Mouse (Mus musculus): ENCODE measurements around the gene Gm20388.
A peak's percentile ranks its signal among the peaks of the same experiment; 100 is the strongest.
"Not testable (repeated sequence)": the region's sequence is repeated elsewhere in the genome, so short reads cannot be mapped to it uniquely, and the experiment has no call there.

The Gm20388 gene

GRCm38 (mm10) chr8:122993031-122993430, 3082.4 kb downstream of the Gm20388 start:
- no peak for DNase-seq (ENCODE audit: low spot score in 2 of 2)

- no peak for DNase-seq (ENCODE audit: low spot score in 2 of 2)
Measured at GRCm38 (mm10) chr8:122993740-122994139, 3083.1 kb downstream of the Gm20388 start.

DNA sequence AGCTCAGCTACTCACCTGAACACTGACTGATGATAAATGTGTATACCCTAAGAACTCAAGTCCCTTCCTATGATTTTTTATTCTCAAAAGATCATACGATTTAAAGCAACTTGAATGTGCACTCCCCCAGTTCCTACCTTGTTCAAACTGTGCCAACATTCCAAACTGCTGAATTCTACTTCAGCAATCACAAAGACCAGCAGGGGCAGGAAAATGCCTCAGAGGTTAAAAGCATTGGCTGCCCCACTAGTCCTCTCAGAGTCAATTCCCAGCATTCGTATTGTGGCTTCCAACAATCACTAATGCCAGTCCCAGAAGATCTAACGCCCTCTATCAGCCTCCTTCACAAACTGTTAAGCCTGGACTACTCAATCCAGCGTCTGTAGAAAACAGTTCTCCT, 3087.3 kb downstream of the Gm20388 start:
- DNase-seq (ENCODE audit: low spot score in 2 of 2) = no peak

DNA sequence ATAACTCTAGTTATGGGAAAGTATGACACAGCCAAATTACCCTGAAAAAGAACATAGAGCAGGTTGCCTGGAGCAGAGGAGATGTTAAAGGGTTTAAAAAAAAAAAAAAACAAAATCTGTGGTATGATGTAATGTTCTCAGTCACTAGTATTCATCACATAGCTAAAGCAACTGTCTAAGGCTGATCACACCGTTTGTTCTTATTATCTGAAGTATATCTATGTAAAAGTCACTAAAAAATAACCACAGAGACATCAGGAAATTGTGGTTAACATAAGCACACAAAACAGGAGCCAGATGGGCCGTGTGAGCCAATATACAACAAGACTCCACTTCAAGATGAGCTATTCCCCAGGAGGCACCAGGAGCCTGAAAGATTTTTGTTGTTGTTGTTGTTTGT, 3089.7 kb downstream of the Gm20388 start:
- DNase-seq (ENCODE audit: low spot score in 2 of 2) = no peak

GRCm38 (mm10) chr8:123004033-123004922, 3093.6 kb downstream of the Gm20388 start:
- DNase-seq (ENCODE audit: low spot score in 2 of 2) = no peak

GRCm38 (mm10) chr8:123005328-123005727, 3094.7 kb downstream of the Gm20388 start:
- no peak for DNase-seq (ENCODE audit: low spot score in 2 of 2)

DNA sequence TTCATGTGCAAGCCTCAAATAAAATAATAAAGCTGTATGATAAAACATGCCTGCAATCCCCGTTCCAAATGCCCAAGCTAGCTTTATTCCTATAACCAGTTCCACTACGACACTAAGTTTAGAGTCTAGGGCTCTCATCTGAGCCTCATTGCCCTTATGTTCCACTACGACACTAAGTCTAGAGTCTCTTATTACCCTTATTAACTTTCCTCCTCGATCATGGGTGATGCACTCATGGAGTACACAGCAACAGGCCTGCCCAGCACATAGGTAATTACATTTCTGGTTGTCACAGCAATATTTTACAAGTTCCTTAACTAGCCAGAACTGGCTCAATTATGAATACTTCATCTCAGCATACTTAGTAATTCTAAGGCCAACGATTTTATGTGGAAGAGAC, 3095.2 kb downstream of the Gm20388 start:
- DNase-seq (ENCODE audit: low spot score in 2 of 2) = no peak

GRCm38 (mm10) chr8:123011321-123011720, 3100.7 kb downstream of the Gm20388 start:
- no peak for DNase-seq (ENCODE audit: low spot score in 2 of 2)

GRCm38 (mm10) chr8:123014429-123014828, 3103.8 kb downstream of the Gm20388 start:
- no peak for DNase-seq (ENCODE audit: low spot score in 2 of 2)

- DNase-seq (ENCODE audit: low spot score in 2 of 2) = no peak
Measured at GRCm38 (mm10) chr8:123015074-123015473, 3104.4 kb downstream of the Gm20388 start.

DNA sequence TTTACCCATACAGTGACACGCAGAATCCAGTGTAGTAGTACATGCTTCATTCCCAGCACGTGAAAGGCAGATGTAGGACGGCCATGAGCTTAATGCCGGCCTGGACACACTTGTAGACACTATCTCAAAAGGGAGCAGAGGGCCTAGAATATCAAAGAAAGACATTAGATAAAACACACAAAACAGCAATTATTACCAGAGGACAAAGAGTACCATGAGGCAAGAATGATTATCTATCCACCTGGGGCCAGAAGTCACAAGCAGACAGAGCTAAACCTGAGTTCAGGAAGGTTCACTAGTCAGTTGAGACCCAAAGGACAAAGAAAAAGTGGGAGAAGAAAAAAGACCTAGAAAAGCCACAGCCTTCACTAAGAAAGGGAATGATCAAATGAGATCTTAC, 3106.5 kb downstream of the Gm20388 start:
- DNase-seq (ENCODE audit: low spot score in 2 of 2) = no peak

- no peak for DNase-seq (ENCODE audit: low spot score in 2 of 2)
Measured at GRCm38 (mm10) chr8:123018484-123019164, 3108.0 kb downstream of the Gm20388 start.

DNA sequence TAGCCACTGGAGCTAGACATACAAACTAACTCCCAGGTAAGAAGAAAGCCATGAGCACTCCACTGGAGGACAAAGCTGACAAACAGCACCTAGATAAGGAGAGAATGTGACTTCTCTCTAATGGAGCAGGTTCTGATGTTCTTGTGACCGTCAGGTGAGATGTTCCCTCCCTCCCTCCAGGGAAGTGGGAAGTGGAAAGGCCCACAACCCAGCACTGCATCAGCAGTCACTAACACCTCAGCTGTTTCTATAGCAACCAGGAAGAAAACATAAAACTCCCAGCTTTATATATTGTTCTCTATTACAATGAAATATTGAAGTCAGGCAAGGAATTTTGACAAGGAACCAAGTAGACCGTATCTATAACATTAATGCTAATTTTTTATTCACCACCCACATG, 3109.4 kb downstream of the Gm20388 start:
- DNase-seq (ENCODE audit: low spot score in 2 of 2) = no peak

DNA sequence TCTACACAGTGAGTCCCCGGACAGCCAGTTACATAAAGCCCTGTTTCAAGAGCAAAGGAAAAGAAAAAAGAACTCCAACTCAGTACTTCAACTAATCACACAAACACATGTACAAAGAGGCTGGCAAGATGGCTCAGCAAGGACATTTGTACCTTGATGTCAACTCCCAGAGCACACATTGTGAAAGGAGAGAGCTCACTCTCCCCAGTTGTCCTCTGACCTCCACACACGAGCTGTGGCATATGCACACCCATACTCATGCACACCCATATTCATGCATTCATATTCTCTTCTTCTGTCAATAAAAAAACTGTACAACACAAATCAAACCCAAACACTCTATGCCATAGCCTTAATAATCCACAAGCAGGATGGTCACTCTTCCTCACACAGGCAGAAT, 3110.2 kb downstream of the Gm20388 start:
- no peak for DNase-seq (ENCODE audit: low spot score in 2 of 2)

- no peak for DNase-seq (ENCODE audit: low spot score in 2 of 2)
Measured at GRCm38 (mm10) chr8:123021259-123021658, 3110.6 kb downstream of the Gm20388 start.

DNA sequence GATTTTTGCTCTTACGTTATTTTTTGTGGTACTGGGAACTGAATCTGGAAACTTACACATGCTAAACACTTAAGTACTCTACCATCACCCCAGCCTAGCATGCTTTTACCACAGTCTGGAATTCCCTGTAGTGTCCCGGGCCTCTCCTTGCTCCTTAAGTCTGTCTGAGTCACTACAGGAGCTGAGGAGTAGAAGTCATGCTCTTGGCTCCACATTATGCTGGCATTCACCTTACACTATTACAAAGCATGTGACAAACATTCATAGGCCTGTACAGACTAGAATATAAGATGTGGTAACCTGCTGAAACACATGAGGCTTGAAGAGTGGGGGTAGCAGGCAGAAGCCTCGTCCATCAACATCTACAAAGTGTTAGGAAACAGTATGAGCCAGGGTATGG, 3112.1 kb downstream of the Gm20388 start:
- no peak for DNase-seq (ENCODE audit: low spot score in 2 of 2)

GRCm38 (mm10) chr8:123024226-123024625, 3113.6 kb downstream of the Gm20388 start:
- DNase-seq (ENCODE audit: low spot score in 2 of 2) = no peak

DNA sequence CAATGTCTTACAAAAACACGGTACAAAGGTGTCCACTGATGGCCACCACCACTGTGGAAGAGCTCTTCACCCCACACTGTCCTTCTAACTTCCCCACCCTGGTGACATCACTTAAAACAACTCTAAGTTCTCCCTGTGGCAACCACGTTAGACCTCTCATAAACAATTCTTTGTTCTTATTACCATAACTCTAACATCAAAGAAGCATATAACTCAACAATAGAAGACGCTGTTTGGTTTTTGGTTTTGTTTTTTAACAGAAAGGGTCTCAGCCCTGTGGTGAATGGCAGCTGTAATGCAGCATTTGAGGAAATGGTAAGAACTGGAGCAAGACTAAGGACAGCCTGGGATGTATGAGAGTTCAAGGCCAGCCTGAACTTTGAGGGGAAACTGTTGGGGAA, 3115.3 kb downstream of the Gm20388 start:
- DNase-seq (ENCODE audit: low spot score in 2 of 2) = no peak

GRCm38 (mm10) chr8:123027786-123028185, 3117.1 kb downstream of the Gm20388 start:
- no peak for DNase-seq (ENCODE audit: low spot score in 2 of 2)

- not testable (repeated sequence) for DNase-seq (ENCODE audit: low spot score in 2 of 2)
Measured at GRCm38 (mm10) chr8:123030091-123030490, 3119.4 kb downstream of the Gm20388 start.

GRCm38 (mm10) chr8:123031321-123031978, 3120.8 kb downstream of the Gm20388 start:
- no peak for DNase-seq (ENCODE audit: low spot score in 2 of 2)

DNA sequence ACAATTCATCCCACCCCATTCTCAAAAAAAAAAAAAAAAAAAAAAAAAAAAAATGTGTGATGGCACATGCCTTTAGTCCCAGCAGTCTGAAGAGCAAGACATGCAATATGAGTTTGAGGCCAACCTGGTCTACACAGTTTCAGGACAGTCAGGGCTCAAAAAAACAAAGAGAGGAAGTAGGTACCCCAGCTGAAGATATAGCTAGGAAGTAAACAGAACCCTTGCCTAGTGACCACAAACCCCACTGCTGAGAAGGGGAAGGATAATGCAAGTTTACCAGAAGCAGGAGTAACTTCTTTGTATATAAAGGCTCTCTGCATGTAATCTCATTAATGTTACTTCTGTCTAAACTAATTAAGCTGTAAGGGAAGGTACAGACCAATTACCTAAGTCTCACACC, 3122.1 kb downstream of the Gm20388 start:
- DNase-seq (ENCODE audit: low spot score in 2 of 2) = peak in 1 of 2 experiments; percentile 39

- no peak for DNase-seq (ENCODE audit: low spot score in 2 of 2)
Measured at GRCm38 (mm10) chr8:123033431-123033830, 3122.8 kb downstream of the Gm20388 start.

Data from heart, adult 9 months (tissue).